Mouse (Mus musculus) embryonic facial prominence, embryonic 13.5 days (tissue): ENCODE measurements around the gene Gm8298. TPM values are rescaled to one million over a fixed set of nuclear protein-coding genes. Genes with fewer than 3 reads are reported as not detected.
"Not testable (repeated sequence)": the region's sequence is repeated elsewhere in the genome, so short reads cannot be mapped to it uniquely, and the experiment has no call there.

Experiments used
- ATAC-seq: fragments of 200-750 bp; cut with Nextera tagmentation; 2 replicates; pipeline ENCODE4 v1.8.0; 2017; ENCODE audit warnings: low read depth; ENCODE audit not compliant: insufficient number of reproducible peaks, insufficient read depth, low FRiP score, low TSS enrichment
- H3K27ac ChIP-seq: fragments of 300-500 bp; sonication (generic); 2 replicates; pipeline ENCODE4 v1.5.1; 2015; ENCODE audit warnings: moderate library complexity, mild to moderate bottlenecking, inconsistent platforms
- H3K27me3 ChIP-seq: fragments of 300-500 bp; sonication (generic); 2 replicates; pipeline ENCODE4 v1.6.1; 2015; ENCODE audit warnings: mild to moderate bottlenecking, inconsistent platforms
- H3K36me3 ChIP-seq: fragments of 300-500 bp; sonication (generic); 2 replicates; pipeline ENCODE4 v1.6.1; 2015; ENCODE audit warnings: mild to moderate bottlenecking, inconsistent platforms
- H3K4me1 ChIP-seq: fragments of 300-500 bp; sonication (generic); 2 replicates; pipeline ENCODE4 v1.6.1; 2015; ENCODE audit warnings: inconsistent platforms
- H3K4me2 ChIP-seq: fragments of 300-500 bp; sonication (generic); 2 replicates; pipeline ENCODE4 v1.6.1; 2015; ENCODE audit warnings: moderate library complexity, mild to moderate bottlenecking, inconsistent platforms
- H3K4me3 ChIP-seq: fragments of 300-500 bp; sonication (generic); 2 replicates; pipeline ENCODE4 v1.5.1; 2015; ENCODE audit warnings: mild to moderate bottlenecking, inconsistent platforms
- H3K9ac ChIP-seq: fragments of 300-500 bp; sonication (generic); 2 replicates; pipeline ENCODE4 v1.6.1; 2015; ENCODE audit warnings: mild to moderate bottlenecking, inconsistent platforms
- H3K9me3 ChIP-seq: fragments of 300-500 bp; sonication (generic); 2 replicates; pipeline ENCODE4 v1.6.1; 2016; ENCODE audit warnings: inconsistent platforms
- WGBS: fragments of 180-500 bp; shearing (Covaris S2); methylation state at CpG from one replicate; pipeline ENCODE4 v1.1.7; 2015; ENCODE audit warnings: mixed read lengths; 5-methylcytosine and 5-hydroxymethylcytosine counted together
- polyA plus RNA-seq: library from polyadenylated mRNA; unstranded; fragments of >200 nt; fragmentation: Nextera tagmentation; extraction: Ambion mirVana; gene quantifications from 2 replicates; pipeline ENCODE4 v1.2.1, GENCODE M21; 2015

The Gm8298 gene
- polyA plus RNA-seq = not detected in 2 replicates

- no peak within 1 kb of the TSS for H3K4me3 ChIP-seq
- 92% methylated on average over 2 of the region's 2 CpGs for WGBS
- H3K27ac ChIP-seq = no peak within 1 kb of the TSS
These were observed at the start of gene Gm8298 for GRCm38 (mm10) chr3:59860751-59861150. Gene Gm8298, plus strand, starts transcription at chr3:59861051.

GRCm38 (mm10) chr3:59813169-59813568, 47.7 kb upstream of the Gm8298 start:
- no peaks in the 10 kb centered on the region for H3K36me3 ChIP-seq
- no peak for ATAC-seq

More at GRCm38 (mm10) chr3:59860751-59861150, at the start of gene Gm8298:
- H3K9me3 ChIP-seq = no peaks in the 10 kb centered on the region
- no peak within 1 kb of the TSS for H3K9ac ChIP-seq
- no peak within 1 kb of the TSS for H3K4me2 ChIP-seq
- no peaks in the 10 kb centered on the region for H3K4me1 ChIP-seq
- no peak for ATAC-seq
- no peaks in the 10 kb centered on the region for H3K36me3 ChIP-seq
- no peaks in the 10 kb centered on the region for H3K27me3 ChIP-seq

GRCm38 (mm10) chr3:59870765-59871164, 9.9 kb downstream of the Gm8298 start:
- no peak for ATAC-seq
- no peaks in the 10 kb centered on the region for H3K4me1 ChIP-seq
- no peaks in the 10 kb centered on the region for H3K27me3 ChIP-seq
- no peaks in the 10 kb centered on the region for H3K9me3 ChIP-seq
- WGBS = 14% methylated on average over 2 of the region's 2 CpGs
- H3K27ac ChIP-seq = no peak overlapping the region
- H3K4me3 ChIP-seq = no peak overlapping the region
- no peak overlapping the region for H3K9ac ChIP-seq
- no peak overlapping the region for H3K4me2 ChIP-seq
- H3K36me3 ChIP-seq = no peaks in the 10 kb centered on the region

More at GRCm38 (mm10) chr3:59813169-59813568, 47.7 kb upstream of the Gm8298 start:
- no peak overlapping the region for H3K4me3 ChIP-seq
- no peak overlapping the region for H3K27ac ChIP-seq
- no peak overlapping the region for H3K9ac ChIP-seq
- no peaks in the 10 kb centered on the region for H3K9me3 ChIP-seq
- H3K4me2 ChIP-seq = no peak overlapping the region
- H3K27me3 ChIP-seq = no peaks in the 10 kb centered on the region
- no peaks in the 10 kb centered on the region for H3K4me1 ChIP-seq

- 25% methylated on average over 1 of the region's 1 CpGs for WGBS
- H3K4me3 ChIP-seq, H3K36me3 ChIP-seq, H3K4me1 ChIP-seq, H3K27ac ChIP-seq, H3K27me3 ChIP-seq, H3K4me2 ChIP-seq, H3K9ac ChIP-seq, ATAC-seq, H3K9me3 ChIP-seq: not testable (repeated sequence)
These were observed 16.8 kb downstream of the Gm8298 start for GRCm38 (mm10) chr3:59877601-59878000.

GRCm38 (mm10) chr3:59879801-59880554, 19.1 kb downstream of the Gm8298 start:
- H3K27me3 ChIP-seq, ATAC-seq, H3K9me3 ChIP-seq, H3K36me3 ChIP-seq, H3K4me2 ChIP-seq, H3K27ac ChIP-seq, H3K4me3 ChIP-seq, H3K9ac ChIP-seq, H3K4me1 ChIP-seq: not testable (repeated sequence)
- WGBS = 75% methylated on average over 7 of the region's 7 CpGs

GRCm38 (mm10) chr3:59893276-59893675, 32.4 kb downstream of the Gm8298 start:
- WGBS = 73% methylated on average over 2 of the region's 2 CpGs
- H3K9me3 ChIP-seq = no peaks in the 10 kb centered on the region

GRCm38 (mm10) chr3:59924914-59925313, 64.1 kb downstream of the Gm8298 start, which contains the start of gene C130079G13Rik:
Gene C130079G13Rik, plus strand, starts transcription at chr3:59925214.
- WGBS = 81% methylated on average over 2 of the region's 2 CpGs
- no peak for ATAC-seq
- no peak within 1 kb of the TSS for H3K4me2 ChIP-seq

More at GRCm38 (mm10) chr3:59893276-59893675, 32.4 kb downstream of the Gm8298 start:
- Histone ChIP-seq H3K27ac (no peak overlapping the region), H3K4me1 (no peaks in the 10 kb centered on the region), H3K4me2 (no peak overlapping the region), H3K27me3 (no peaks in the 10 kb centered on the region), H3K36me3 (no peaks in the 10 kb centered on the region), H3K4me3 (no peak overlapping the region), H3K9ac (no peak overlapping the region)
- no peak for ATAC-seq

More at GRCm38 (mm10) chr3:59924914-59925313, 64.1 kb downstream of the Gm8298 start, which contains the start of gene C130079G13Rik:
- H3K36me3 ChIP-seq = no peaks in the 10 kb centered on the region
- H3K27ac ChIP-seq = no peak within 1 kb of the TSS
- no peaks in the 10 kb centered on the region for H3K4me1 ChIP-seq
- H3K27me3 ChIP-seq = no peaks in the 10 kb centered on the region
- no peak within 1 kb of the TSS for H3K9ac ChIP-seq
- no peak within 1 kb of the TSS for H3K4me3 ChIP-seq
- no peaks in the 10 kb centered on the region for H3K9me3 ChIP-seq

Other genes starting within 250 kb of the Gm8298 start
- gene Gm5538, start 131.3 kb upstream of the Gm8298 start, polyA plus RNA-seq = not detected in 2 replicates
- 0.07 and 0.10 TPM in 2 replicates for gene C130079G13Rik, start 64.2 kb downstream of the Gm8298 start, polyA plus RNA-seq
- gene Aadacl2, start 145.7 kb downstream of the Gm8298 start, polyA plus RNA-seq = 0.30 and 0.43 TPM in 2 replicates
- 2.6 TPM in 1 of 2 replicates, not detected in the other for gene Aadac, start 164.7 kb downstream of the Gm8298 start, polyA plus RNA-seq
- gene Sucnr1, start 220.8 kb downstream of the Gm8298 start, polyA plus RNA-seq = 0.25 and 0.33 TPM in 2 replicates